Mouse (Mus musculus): ENCODE measurements around the gene Rgs7.

GRCm38 (mm10) chr1:175262341-175262740 is 230.0 kb downstream of the Rgs7 start:
- no peak for TF ChIP-seq CTCF (conservative IDR thresholded peaks at IDR 0.05; ENCODE audit: low read length)
- no peak for TF ChIP-seq NANOG (IDR thresholded peaks at IDR 0.05; ENCODE audit: borderline replicate concordance, low read length)
- TF ChIP-seq POU5F1 (IDR thresholded peaks at IDR 0.05; ENCODE audit: borderline replicate concordance, low read length) = no peak
